Mouse (Mus musculus): Measurements from ENCODE around the gene Rplp1. TPM values are rescaled to one million over a fixed set of nuclear protein-coding genes. Genes with fewer than 3 reads are reported as not detected.
A peak's percentile ranks its signal among the peaks of the same experiment; 100 is the strongest.

Gene Rplp1
- polyA plus RNA-seq, 1 experiment from 2014 or later, result 1,214 TPM

GRCm38 (mm10) chr9:61895014-61895413 lies 19.3 kb downstream of the Rplp1 start:
- Histone ChIP-seq H3K27me3 (peaks cover 17% of the 10 kb centered on the region), H3K4me3 (no peak overlapping the region), H3K27ac (peak overlapping the region; percentile 6), H3K4me2 (no peak overlapping the region), H3K36me3 (no peaks in the 10 kb centered on the region), H3K9ac (no peak overlapping the region), H3K9me3 (no peaks in the 10 kb centered on the region), H3K4me1 (peaks cover 15% of the 10 kb centered on the region)
- no peak for ATAC-seq (ENCODE audit: borderline replicate concordance, extremely low read depth, low FRiP score, low TSS enrichment)
- 41% methylated on average over 8 of the region's 8 CpGs for WGBS

DNA sequence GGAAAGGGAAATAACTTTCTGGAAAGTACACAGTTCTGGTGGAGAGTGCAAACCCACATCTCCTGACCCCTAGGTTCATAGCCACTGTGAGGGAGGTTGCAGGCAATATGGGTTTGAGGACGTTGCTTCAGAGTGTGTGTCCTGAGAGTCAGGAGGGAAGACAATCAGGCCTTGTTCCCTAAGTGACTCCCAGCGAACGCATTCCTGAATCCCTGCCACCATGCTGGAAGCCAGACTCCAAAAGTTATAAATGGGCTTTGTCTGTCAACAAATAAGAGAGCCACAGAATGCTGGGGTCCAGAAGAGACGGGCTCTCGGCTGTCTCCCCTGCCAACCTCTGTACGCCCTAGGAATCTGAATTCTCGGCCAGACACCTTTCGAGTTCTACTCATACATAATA lies 24.5 kb downstream of the Rplp1 start:
- Histone ChIP-seq H3K4me2 (no peak overlapping the region), H3K27me3 (no peaks in the 10 kb centered on the region), H3K4me3 (no peak overlapping the region), H3K9me3 (no peaks in the 10 kb centered on the region), H3K4me1 (peaks cover 18% of the 10 kb centered on the region; the same call in 1 of the 2 replicates), H3K27ac (no peak overlapping the region), H3K36me3 (no peaks in the 10 kb centered on the region), H3K9ac (no peak overlapping the region)
- ATAC-seq (ENCODE audit: borderline replicate concordance, extremely low read depth, low FRiP score, low TSS enrichment), result no peak
- 56% methylated on average over 8 of the region's 8 CpGs for WGBS

GRCm38 (mm10) chr9:61887661-61888379 lies 26.5 kb downstream of the Rplp1 start:
- Histone ChIP-seq H3K4me3 (no peak overlapping the region), H3K4me2 (no peak overlapping the region), H3K9me3 (no peaks in the 10 kb centered on the region), H3K27ac (no peak overlapping the region), H3K27me3 (no peaks in the 10 kb centered on the region), H3K36me3 (no peaks in the 10 kb centered on the region), H3K9ac (no peak overlapping the region), H3K4me1 (peaks cover 15% of the 10 kb centered on the region; the same call in 1 of the 2 replicates)
- ATAC-seq (ENCODE audit: borderline replicate concordance, extremely low read depth, low FRiP score, low TSS enrichment), result no peak; the same call in 1 of the 2 replicates
- WGBS, result 51% methylated on average over 11 of the region's 11 CpGs

DNA sequence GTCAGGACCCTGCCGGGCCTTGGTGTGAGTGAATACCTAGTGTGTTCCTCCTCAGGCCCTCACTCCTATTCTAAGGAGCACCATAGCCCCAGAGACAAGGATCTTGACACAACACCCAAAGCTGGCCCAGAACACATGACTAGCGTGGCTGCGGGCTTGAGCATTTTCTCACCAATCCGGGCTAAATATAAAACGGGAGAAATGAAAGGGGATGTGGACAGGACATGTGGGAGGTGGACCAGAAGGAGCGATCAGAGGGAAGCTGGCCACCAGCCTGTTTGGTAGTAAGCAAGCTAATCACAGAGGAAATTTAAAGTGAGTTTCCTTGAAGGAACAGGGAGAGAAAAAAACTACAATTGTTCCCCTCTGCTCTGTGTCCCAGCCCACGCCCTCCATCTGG lies 28.4 kb downstream of the Rplp1 start:
- Histone ChIP-seq H3K27me3 (peaks cover 6% of the 10 kb centered on the region; the same call in 1 of the 2 replicates), H3K4me1 (peaks cover 15% of the 10 kb centered on the region; the same call in 1 of the 2 replicates), H3K36me3 (no peaks in the 10 kb centered on the region), H3K9me3 (no peaks in the 10 kb centered on the region), H3K9ac (no peak overlapping the region), H3K4me2 (no peak overlapping the region), H3K4me3 (no peak overlapping the region), H3K27ac (no peak overlapping the region)
- WGBS, result 68% methylated on average over 7 of the region's 7 CpGs
- ATAC-seq (ENCODE audit: borderline replicate concordance, extremely low read depth, low FRiP score, low TSS enrichment), result no peak

DNA sequence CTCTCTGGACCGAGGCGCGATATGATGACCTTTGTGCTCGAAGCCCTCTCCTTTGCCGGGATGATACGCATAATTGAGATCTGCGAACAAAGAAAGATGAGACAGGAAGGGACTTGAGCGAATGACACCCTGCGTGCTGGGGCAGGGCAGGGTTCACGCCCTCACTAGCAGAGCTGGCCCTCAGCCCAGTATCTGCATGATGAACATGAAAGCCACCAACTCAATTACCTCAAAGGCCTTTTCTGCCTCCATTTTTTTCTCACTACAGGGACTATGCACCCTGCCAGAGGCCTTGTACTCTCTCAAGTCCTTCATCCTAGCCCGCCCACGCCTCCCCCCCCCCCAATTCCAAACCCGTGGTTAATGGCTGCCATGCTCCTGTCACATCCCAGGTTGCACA lies 29.4 kb downstream of the Rplp1 start:
- Histone ChIP-seq H3K9ac (no peak overlapping the region), H3K27me3 (peaks cover 6% of the 10 kb centered on the region; the same call in 1 of the 2 replicates), H3K4me1 (peaks cover 11% of the 10 kb centered on the region; the same call in 1 of the 2 replicates), H3K27ac (no peak overlapping the region), H3K36me3 (no peaks in the 10 kb centered on the region), H3K4me3 (no peak overlapping the region), H3K4me2 (no peak overlapping the region), H3K9me3 (no peaks in the 10 kb centered on the region)
- ATAC-seq (ENCODE audit: borderline replicate concordance, extremely low read depth, low FRiP score, low TSS enrichment), result no peak
- 64% methylated on average over 13 of the region's 13 CpGs for WGBS

- WGBS, result 73% methylated on average over 7 of the region's 7 CpGs
- Histone ChIP-seq H3K27ac (no peak overlapping the region), H3K9ac (no peak overlapping the region), H3K9me3 (no peaks in the 10 kb centered on the region), H3K4me1 (peaks cover 5% of the 10 kb centered on the region; the same call in 1 of the 2 replicates), H3K4me2 (no peak overlapping the region), H3K4me3 (no peak overlapping the region), H3K27me3 (peaks cover 6% of the 10 kb centered on the region; the same call in 1 of the 2 replicates), H3K36me3 (no peaks in the 10 kb centered on the region)
- no peak for ATAC-seq (ENCODE audit: borderline replicate concordance, extremely low read depth, low FRiP score, low TSS enrichment)
These were observed 30.0 kb downstream of the Rplp1 start for GRCm38 (mm10) chr9:61884375-61884774.

DNA sequence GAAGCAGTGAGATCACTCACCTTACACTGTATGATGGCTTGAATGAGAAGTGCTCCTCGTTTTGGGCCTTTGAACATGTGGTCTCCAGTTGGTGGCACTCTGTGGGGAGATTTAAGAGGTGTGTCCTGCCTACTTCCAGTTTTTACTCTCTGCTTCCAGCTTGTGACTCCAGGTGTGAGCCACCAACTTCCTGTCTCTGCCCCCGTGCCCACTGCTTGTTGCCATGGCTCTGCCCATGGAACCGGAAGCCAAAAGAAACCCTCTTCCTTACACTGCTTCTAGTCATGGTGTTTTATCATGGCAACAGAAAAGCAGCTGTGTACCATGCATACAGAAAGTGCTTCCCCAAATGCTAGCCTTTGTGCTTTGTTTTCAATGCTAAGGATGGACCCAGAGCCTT lies 32.2 kb downstream of the Rplp1 start:
- Histone ChIP-seq H3K4me3 (no peak overlapping the region), H3K9me3 (no peaks in the 10 kb centered on the region), H3K27ac (no peak overlapping the region), H3K9ac (no peak overlapping the region), H3K4me2 (no peak overlapping the region), H3K4me1 (peaks cover 9% of the 10 kb centered on the region), H3K36me3 (no peaks in the 10 kb centered on the region), H3K27me3 (peaks cover 15% of the 10 kb centered on the region; the same call in 1 of the 2 replicates)
- WGBS, result 62% methylated on average over 3 of the region's 3 CpGs
- no peak for ATAC-seq (ENCODE audit: borderline replicate concordance, extremely low read depth, low FRiP score, low TSS enrichment)

- ATAC-seq (ENCODE audit: borderline replicate concordance, extremely low read depth, low FRiP score, low TSS enrichment), result no peak
- peaks cover 21% of the 10 kb centered on the region; the same call in 1 of the 2 replicates for H3K27me3 ChIP-seq
- no peak overlapping the region for H3K4me3 ChIP-seq
- 22% methylated on average over 2 of the region's 2 CpGs for WGBS
- H3K4me2 ChIP-seq, result no peak overlapping the region
- peaks cover 10% of the 10 kb centered on the region for H3K4me1 ChIP-seq
- H3K27ac ChIP-seq, result no peak overlapping the region
- H3K9me3 ChIP-seq, result no peaks in the 10 kb centered on the region
- no peak overlapping the region for H3K9ac ChIP-seq
- no peaks in the 10 kb centered on the region for H3K36me3 ChIP-seq
These were observed 35.5 kb downstream of the Rplp1 start for GRCm38 (mm10) chr9:61878889-61879288.

DNA sequence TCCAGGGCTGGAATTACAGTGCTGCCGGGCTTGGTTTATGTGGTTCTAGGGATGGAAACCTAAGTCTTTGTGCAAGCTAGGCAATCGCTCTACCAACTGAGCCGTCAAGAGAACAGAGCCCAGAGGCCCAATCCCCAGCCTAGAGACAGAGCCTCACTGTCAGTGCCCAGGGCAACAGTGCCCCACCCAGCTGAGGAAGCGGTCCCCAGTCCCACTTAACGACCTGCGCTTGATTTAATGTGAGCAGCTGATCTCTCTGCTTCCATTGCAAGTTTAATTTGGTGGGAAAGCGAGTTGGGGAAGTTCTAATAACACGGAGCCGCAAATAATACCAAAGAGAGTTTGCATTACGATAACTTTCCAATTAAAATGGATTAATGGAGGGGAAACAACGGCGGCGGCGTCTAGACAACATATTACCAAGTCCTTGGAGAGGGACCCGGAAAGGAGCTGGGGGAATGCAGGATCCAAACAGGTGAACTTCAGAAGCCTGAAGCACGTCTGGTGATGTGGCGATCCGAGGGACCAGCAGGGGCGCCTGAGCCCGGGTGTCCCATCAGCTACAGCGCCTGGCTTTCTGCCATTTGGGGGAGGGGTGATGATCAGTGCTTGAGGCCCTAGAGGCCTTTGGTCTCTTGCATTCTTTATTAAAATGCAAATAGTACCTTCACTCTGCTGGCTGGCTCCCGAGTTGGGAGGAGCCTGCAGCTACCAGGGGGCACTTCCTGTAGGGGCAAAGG lies 36.8 kb downstream of the Rplp1 start:
- Histone ChIP-seq H3K4me1 (peaks cover 10% of the 10 kb centered on the region), H3K9me3 (no peaks in the 10 kb centered on the region), H3K27ac (no peak overlapping the region), H3K27me3 (peaks cover 21% of the 10 kb centered on the region; the same call in 1 of the 2 replicates), H3K4me2 (peak overlapping the region; percentile 26; the same call in 1 of the 2 replicates), H3K9ac (no peak overlapping the region), H3K36me3 (no peaks in the 10 kb centered on the region), H3K4me3 (no peak overlapping the region)
- ATAC-seq (ENCODE audit: borderline replicate concordance, extremely low read depth, low FRiP score, low TSS enrichment), result no peak
- 26% methylated on average over 22 of the region's 22 CpGs for WGBS

- 56% methylated on average over 8 of the region's 8 CpGs for WGBS
- Histone ChIP-seq H3K4me2 (no peak overlapping the region), H3K27ac (no peak overlapping the region), H3K9ac (no peak overlapping the region), H3K27me3 (peaks cover 15% of the 10 kb centered on the region; the same call in 1 of the 2 replicates), H3K4me1 (peaks cover 10% of the 10 kb centered on the region), H3K4me3 (no peak overlapping the region), H3K36me3 (no peaks in the 10 kb centered on the region), H3K9me3 (no peaks in the 10 kb centered on the region)
- ATAC-seq (ENCODE audit: borderline replicate concordance, extremely low read depth, low FRiP score, low TSS enrichment), result no peak
These were observed 41.0 kb downstream of the Rplp1 start for GRCm38 (mm10) chr9:61873325-61873724.

DNA sequence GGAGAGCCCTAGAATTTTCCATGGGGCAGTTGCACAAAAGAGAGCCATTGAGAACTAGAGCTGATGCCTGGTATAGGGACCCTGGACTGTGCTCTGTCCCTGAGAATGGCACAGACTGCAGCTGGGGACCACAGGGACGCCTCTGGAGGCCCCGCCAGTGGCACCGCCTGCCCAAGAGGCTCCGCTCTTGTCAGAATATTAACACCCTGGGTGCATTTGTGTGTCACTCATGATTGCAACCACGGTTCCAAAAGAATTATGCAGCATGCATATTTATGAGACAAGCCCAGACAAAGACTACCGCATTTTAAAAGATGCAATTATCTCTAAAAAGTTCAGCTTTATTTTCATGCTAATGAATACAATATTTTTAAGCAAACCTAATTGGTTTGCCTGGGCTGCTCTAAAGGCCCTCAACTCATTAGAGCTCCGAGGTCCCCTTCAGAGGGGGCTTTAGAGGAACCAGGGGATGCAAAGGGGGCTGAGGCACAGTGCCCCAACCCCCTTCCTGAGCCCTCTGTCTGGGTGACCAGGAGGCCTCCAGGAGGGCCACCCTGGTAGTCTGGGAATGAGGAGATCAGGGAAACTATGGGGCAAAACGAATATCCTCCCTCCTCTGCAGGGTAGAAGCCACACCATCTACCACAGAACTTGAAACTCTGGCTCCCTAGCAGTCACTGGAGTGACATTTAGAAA lies 41.9 kb downstream of the Rplp1 start:
- Histone ChIP-seq H3K27me3 (peaks cover 12% of the 10 kb centered on the region; the same call in 1 of the 2 replicates), H3K4me2 (no peak overlapping the region), H3K4me1 (peaks cover 2% of the 10 kb centered on the region), H3K4me3 (no peak overlapping the region), H3K9ac (no peak overlapping the region), H3K36me3 (no peaks in the 10 kb centered on the region), H3K9me3 (no peaks in the 10 kb centered on the region), H3K27ac (no peak overlapping the region)
- ATAC-seq (ENCODE audit: borderline replicate concordance, extremely low read depth, low FRiP score, low TSS enrichment), result no peak
- 74% methylated on average over 8 of the region's 8 CpGs for WGBS
